Mouse (Mus musculus): ENCODE measurements around the gene Lipn. TPM values are rescaled to one million over a fixed set of nuclear protein-coding genes. Genes with fewer than 3 reads are reported as not detected.

Lipn gene
- not detected for polyA plus RNA-seq (2014; fragmentation: Illumina TruSeq; extraction: RNeasy Lipid Tissue Mini Kit (QIAGEN cat#74804); ENCODE audit: low read depth, low replicate concordance)

DNA sequence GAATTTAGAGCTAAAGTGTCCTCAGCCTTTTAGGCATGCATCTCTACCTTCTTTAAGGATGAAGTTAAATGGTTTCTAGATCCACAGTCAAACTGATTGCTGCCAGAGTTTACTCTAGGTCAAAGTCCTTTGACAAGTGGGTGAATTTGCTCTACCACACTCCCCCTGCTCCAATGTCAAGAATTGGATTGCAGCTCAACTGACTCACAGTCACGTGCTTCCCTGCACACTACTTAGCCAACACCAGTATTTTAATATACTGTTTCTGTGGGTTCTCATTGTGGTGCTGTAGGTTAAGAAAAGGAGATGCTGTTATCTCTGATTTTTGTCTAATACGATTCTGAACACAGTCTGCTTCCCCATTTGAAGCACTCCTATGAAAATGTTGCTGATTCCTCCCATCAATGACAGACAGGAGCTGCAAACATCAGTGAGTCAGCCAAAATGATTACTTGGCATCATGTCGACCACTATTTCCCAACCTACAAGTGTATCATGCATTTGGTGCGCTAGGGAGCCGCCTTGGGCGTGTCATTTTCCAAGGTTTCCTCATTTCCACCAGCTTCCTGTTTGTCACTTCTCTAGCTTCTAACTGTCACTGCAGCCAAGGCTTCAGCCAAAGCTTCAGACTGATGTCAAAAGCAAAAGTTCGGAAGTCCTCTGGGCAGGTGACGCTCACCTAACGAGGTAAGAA is at the start of gene Lipn:
Gene Lipn, plus strand, starts transcription at position 580 of the 694 bp plus-strand sequence.

DNA sequence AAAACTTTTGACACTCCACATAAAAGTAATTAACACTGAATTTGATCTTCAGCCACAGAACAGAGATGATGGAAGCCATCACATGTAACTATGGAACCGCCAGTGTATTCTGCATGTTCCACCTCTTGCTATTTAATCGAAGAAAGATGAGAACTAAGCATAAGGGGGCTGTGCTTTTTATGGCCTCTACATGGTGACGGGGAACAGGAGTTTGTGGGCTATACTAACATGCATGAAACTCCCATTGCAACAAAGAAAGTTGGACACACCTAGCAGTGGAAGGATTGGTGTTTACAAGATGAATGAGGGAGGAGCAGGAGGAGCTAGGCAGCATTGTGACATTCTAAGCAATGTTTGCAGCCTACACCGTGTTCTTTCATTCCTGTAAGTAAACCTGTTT is 33.5 kb downstream of the Lipn start, which contains the start of gene Lipm:
Gene Lipm, plus strand, starts transcription at position 301 of the 400 bp plus-strand sequence.

Other genes starting within 250 kb of the Lipn start
- not detected for gene Lipf, start 106.2 kb upstream of the Lipn start, polyA plus RNA-seq (2014; fragmentation: Illumina TruSeq; extraction: RNeasy Lipid Tissue Mini Kit (QIAGEN cat#74804); ENCODE audit: low read depth, low replicate concordance)
- 0.76 TPM for gene Lipk, start 59.1 kb upstream of the Lipn start, polyA plus RNA-seq (2014; fragmentation: Illumina TruSeq; extraction: RNeasy Lipid Tissue Mini Kit (QIAGEN cat#74804); ENCODE audit: low read depth, low replicate concordance)
- gene Lipm, start 33.6 kb downstream of the Lipn start, polyA plus RNA-seq (2014; fragmentation: Illumina TruSeq; extraction: RNeasy Lipid Tissue Mini Kit (QIAGEN cat#74804); ENCODE audit: low read depth, low replicate concordance) = not detected
- gene Ankrd22, start 98.7 kb downstream of the Lipn start, polyA plus RNA-seq (2014; fragmentation: Illumina TruSeq; extraction: RNeasy Lipid Tissue Mini Kit (QIAGEN cat#74804); ENCODE audit: low read depth, low replicate concordance) = 11.5 TPM
- 40.5 TPM for gene Stambpl1, start 124.9 kb downstream of the Lipn start, polyA plus RNA-seq (2014; fragmentation: Illumina TruSeq; extraction: RNeasy Lipid Tissue Mini Kit (QIAGEN cat#74804); ENCODE audit: low read depth, low replicate concordance)
- gene Acta2, start 188.2 kb downstream of the Lipn start, polyA plus RNA-seq (2014; fragmentation: Illumina TruSeq; extraction: RNeasy Lipid Tissue Mini Kit (QIAGEN cat#74804); ENCODE audit: low read depth, low replicate concordance) = 182 TPM
- gene Fas, start 223.3 kb downstream of the Lipn start, polyA plus RNA-seq (2014; fragmentation: Illumina TruSeq; extraction: RNeasy Lipid Tissue Mini Kit (QIAGEN cat#74804); ENCODE audit: low read depth, low replicate concordance) = 38.1 TPM

Data from sigmoid colon, adult 10 weeks (tissue).